Mouse (Mus musculus) liver, postnatal 0 days (tissue): ENCODE measurements around the gene Gnat2. TPM values are rescaled to one million over a fixed set of nuclear protein-coding genes. Genes with fewer than 3 reads are reported as not detected.
A peak's percentile ranks its signal among the peaks of the same experiment; 100 is the strongest.

Experiments
- ATAC-seq: fragments of 200-750 bp; cut with Nextera tagmentation; 2 replicates; pipeline ENCODE4 v1.8.0; 2017; ENCODE audit warnings: mild to moderate bottlenecking, moderate library complexity
- DNase-seq: peaks from one replicate; pipeline ENCODE4 v3.0.0-alpha.2; 2016
- H3K27ac ChIP-seq: fragments of 300-500 bp; sonication (generic); 2 replicates; pipeline ENCODE4 v1.5.1; 2014; ENCODE audit warnings: antibody characterized with exemption, moderate library complexity, mild to moderate bottlenecking, low read depth
- H3K27me3 ChIP-seq: fragments of 300-500 bp; sonication (generic); 2 replicates; pipeline ENCODE4 v1.6.1; 2014; ENCODE audit warnings: low read length, control low read depth, mixed read lengths; ENCODE audit not compliant: insufficient read depth
- H3K36me3 ChIP-seq: fragments of 300-500 bp; sonication (generic); replicated peaks from 2 replicates; pipeline ENCODE4 v1.6.1; 2014; ENCODE audit warnings: mild to moderate bottlenecking, control low read depth, low read length, moderate library complexity, mixed read lengths; ENCODE audit not compliant: insufficient read depth
- H3K4me1 ChIP-seq: fragments of 300-500 bp; sonication (generic); 2 replicates; pipeline ENCODE4 v1.6.1; 2014; ENCODE audit warnings: antibody characterized with exemption, mild to moderate bottlenecking, control low read depth; ENCODE audit not compliant: insufficient read depth
- H3K4me2 ChIP-seq: fragments of 300-500 bp; sonication (generic); 2 replicates; pipeline ENCODE4 v1.6.1; 2014; ENCODE audit warnings: low read depth, mild to moderate bottlenecking, low read length, moderate library complexity, mixed read lengths
- H3K4me3 ChIP-seq: fragments of 300-500 bp; sonication (generic); 2 replicates; pipeline ENCODE4 v1.5.1; 2014; ENCODE audit warnings: low read depth, low read length
- H3K9ac ChIP-seq: fragments of 300-500 bp; sonication (generic); replicated peaks from 2 replicates; pipeline ENCODE4 v1.6.1; 2014; ENCODE audit warnings: mild to moderate bottlenecking, moderate library complexity
- H3K9me3 ChIP-seq: fragments of 300-500 bp; sonication (generic); 2 replicates; pipeline ENCODE4 v1.6.1; 2016; ENCODE audit warnings: mild to moderate bottlenecking, control low read depth, low read length, mixed read lengths
- CTCF ChIP-seq: sonication (generic); IDR thresholded peaks from 2 replicates; pipeline ENCODE4 v1.5.1; 2016; ENCODE audit warnings: antibody characterized with exemption, low read depth
- EP300 ChIP-seq: IDR thresholded peaks from 2 replicates; pipeline ENCODE4 v1.6.1; 2016; ENCODE audit warnings: antibody characterized with exemption, low read depth, mild to moderate bottlenecking
- WGBS: fragments of 180-500 bp; shearing (Covaris S2); extraction: QIAGEN DNeasy Blood & Tissue Kit; methylation state at CpG from one replicate; pipeline ENCODE4 v1.1.7; 2014; ENCODE audit not compliant: insufficient replicate concordance; 5-methylcytosine and 5-hydroxymethylcytosine counted together
- polyA plus RNA-seq: library from polyadenylated mRNA; unstranded; fragments of >200 nt; fragmentation: Nextera tagmentation; extraction: Ambion mirVana; gene quantifications from 2 replicates; pipeline ENCODE4 v1.2.1, GENCODE M21; 2015

Gnat2 gene
- polyA plus RNA-seq, 1 experiment from 2014 or later = 1.7 TPM

- no peak overlapping the region for H3K4me3 ChIP-seq
- H3K27me3 ChIP-seq = no peaks in the 10 kb centered on the region
- TF ChIP-seq CTCF (no peak), EP300 (no peak)
- H3K9me3 ChIP-seq = no peaks in the 10 kb centered on the region
- ATAC-seq = no peak
- WGBS = 65% methylated on average over 5 of the region's 5 CpGs
- H3K27ac ChIP-seq = no peak overlapping the region
- DNase-seq = no peak
- no peak overlapping the region for H3K9ac ChIP-seq
- H3K4me1 ChIP-seq = peaks cover 29% of the 10 kb centered on the region
- no peak overlapping the region for H3K4me2 ChIP-seq
- no peaks in the 10 kb centered on the region for H3K36me3 ChIP-seq
Measured at GRCm38 (mm10) chr3:108088842-108089380, 3.7 kb upstream of the Gnat2 start.

DNA sequence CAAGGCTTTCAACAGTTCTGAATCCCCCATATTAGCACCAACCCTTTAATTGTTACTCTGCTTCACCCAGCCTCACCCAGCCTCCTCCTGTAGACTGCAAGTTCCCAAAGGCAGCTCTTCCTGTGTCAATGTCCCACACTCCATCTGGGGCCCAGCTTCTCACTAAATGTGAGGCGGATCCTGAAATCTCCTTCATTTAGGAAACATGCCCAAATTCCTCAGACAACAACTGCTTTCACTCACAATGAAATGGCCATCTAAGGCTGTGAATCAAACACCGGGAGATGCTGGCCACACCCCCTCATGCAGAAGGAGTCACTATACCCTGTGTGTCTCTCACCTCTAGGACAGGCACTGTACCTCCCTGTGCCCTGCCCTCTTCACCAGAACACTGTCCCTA, 2.7 kb upstream of the Gnat2 start:
- Histone ChIP-seq H3K36me3 (no peaks in the 10 kb centered on the region), H3K9ac (no peak overlapping the region), H3K27ac (no peak overlapping the region), H3K4me3 (no peak overlapping the region), H3K4me2 (no peak overlapping the region), H3K9me3 (no peaks in the 10 kb centered on the region), H3K4me1 (peaks cover 29% of the 10 kb centered on the region), H3K27me3 (no peaks in the 10 kb centered on the region)
- 51% methylated on average over 2 of the region's 2 CpGs for WGBS
- DNase-seq = no peak
- TF ChIP-seq EP300 (no peak), CTCF (no peak)
- no peak for ATAC-seq

DNA sequence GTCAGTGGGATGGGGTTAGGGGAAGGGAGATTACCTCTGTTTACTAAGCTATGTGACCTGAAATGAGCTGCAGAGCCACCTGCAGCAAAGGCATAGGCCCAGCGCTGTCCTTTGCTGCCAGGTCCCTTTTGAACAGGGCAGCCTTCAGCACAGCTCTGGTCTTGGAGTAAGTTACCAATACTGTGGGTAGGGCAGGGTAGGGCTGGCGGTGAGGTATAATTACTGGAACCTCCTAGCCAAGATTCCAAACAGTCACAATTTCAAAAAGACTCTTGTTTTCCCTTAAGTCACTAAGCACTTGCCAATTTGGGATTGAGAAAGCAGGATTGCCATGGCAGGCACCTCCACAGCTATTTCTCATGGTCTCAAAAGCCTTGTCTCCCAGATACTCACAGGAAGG, 2.0 kb upstream of the Gnat2 start:
- no peak overlapping the region for H3K9ac ChIP-seq
- no peaks in the 10 kb centered on the region for H3K36me3 ChIP-seq
- no peak overlapping the region for H3K4me3 ChIP-seq
- H3K27me3 ChIP-seq = no peaks in the 10 kb centered on the region
- H3K27ac ChIP-seq = no peak overlapping the region
- no peak for TF ChIP-seq CTCF
- no peak for TF ChIP-seq EP300
- no peak for DNase-seq
- no peak for ATAC-seq
- 87% methylated on average over 2 of the region's 2 CpGs for WGBS
- peaks cover 32% of the 10 kb centered on the region for H3K4me1 ChIP-seq
- H3K4me2 ChIP-seq = no peak overlapping the region
- no peaks in the 10 kb centered on the region for H3K9me3 ChIP-seq

GRCm38 (mm10) chr3:108092030-108092429, 559 bp upstream of the Gnat2 start:
- Histone ChIP-seq H3K36me3 (no peaks in the 10 kb centered on the region), H3K4me1 (peaks cover 37% of the 10 kb centered on the region), H3K27me3 (no peaks in the 10 kb centered on the region), H3K4me3 (no peak overlapping the region), H3K9me3 (no peaks in the 10 kb centered on the region), H3K27ac (no peak overlapping the region), H3K4me2 (no peak overlapping the region), H3K9ac (no peak overlapping the region)
- no peak for DNase-seq
- ATAC-seq = no peak
- 72% methylated on average over 6 of the region's 6 CpGs for WGBS
- TF ChIP-seq CTCF (no peak), EP300 (no peak)

- Histone ChIP-seq H3K36me3 (no peaks in the 10 kb centered on the region), H3K27ac (peak overlapping the region; percentile 34; the same call in 1 of the 2 replicates), H3K4me1 (peaks cover 44% of the 10 kb centered on the region), H3K9me3 (no peaks in the 10 kb centered on the region), H3K4me3 (no peak overlapping the region), H3K4me2 (no peak overlapping the region), H3K27me3 (no peaks in the 10 kb centered on the region), H3K9ac (no peak overlapping the region)
- no peak for DNase-seq
- 48% methylated on average over 6 of the region's 6 CpGs for WGBS
- no peak for ATAC-seq
- TF ChIP-seq EP300 = no peak
- no peak for TF ChIP-seq CTCF
Measured at GRCm38 (mm10) chr3:108093306-108093705, 717 bp downstream of the Gnat2 start.

DNA sequence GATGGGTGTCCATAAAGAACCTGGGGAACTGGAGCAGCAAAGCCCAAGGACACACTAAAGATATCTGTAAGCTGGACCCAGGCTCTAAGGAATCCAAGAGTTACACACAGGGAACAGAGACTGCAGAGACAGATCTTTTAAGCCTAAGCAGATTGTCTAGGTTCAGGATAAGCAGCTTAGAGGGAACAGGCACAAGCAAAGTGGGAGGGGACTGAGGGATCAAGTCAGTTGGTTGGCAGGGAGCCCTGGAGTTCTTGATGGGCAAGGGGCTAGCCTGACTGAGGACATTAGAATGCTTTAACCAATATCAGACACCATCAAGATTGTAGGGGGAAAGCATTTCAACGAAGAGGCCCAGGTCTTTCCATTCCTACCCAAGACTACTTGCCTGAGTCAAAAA, 1.6 kb downstream of the Gnat2 start:
- H3K4me2 ChIP-seq = no peak overlapping the region
- no peak for ATAC-seq
- WGBS = 74% methylated on average over 1 of the region's 1 CpGs
- H3K9ac ChIP-seq = no peak overlapping the region
- H3K9me3 ChIP-seq = no peaks in the 10 kb centered on the region
- peaks cover 49% of the 10 kb centered on the region for H3K4me1 ChIP-seq
- H3K27ac ChIP-seq = no peak overlapping the region
- H3K4me3 ChIP-seq = no peak overlapping the region
- TF ChIP-seq CTCF (no peak), EP300 (no peak)
- no peaks in the 10 kb centered on the region for H3K27me3 ChIP-seq
- H3K36me3 ChIP-seq = no peaks in the 10 kb centered on the region
- no peak for DNase-seq
